Mouse (Mus musculus): Measurements from ENCODE around the gene Gm45521. TPM values are rescaled to one million over a fixed set of nuclear protein-coding genes. Genes with fewer than 3 reads are reported as not detected.

Gene Gm45521
- total RNA-seq, 2 experiments from 2014 or later: not detected

DNA sequence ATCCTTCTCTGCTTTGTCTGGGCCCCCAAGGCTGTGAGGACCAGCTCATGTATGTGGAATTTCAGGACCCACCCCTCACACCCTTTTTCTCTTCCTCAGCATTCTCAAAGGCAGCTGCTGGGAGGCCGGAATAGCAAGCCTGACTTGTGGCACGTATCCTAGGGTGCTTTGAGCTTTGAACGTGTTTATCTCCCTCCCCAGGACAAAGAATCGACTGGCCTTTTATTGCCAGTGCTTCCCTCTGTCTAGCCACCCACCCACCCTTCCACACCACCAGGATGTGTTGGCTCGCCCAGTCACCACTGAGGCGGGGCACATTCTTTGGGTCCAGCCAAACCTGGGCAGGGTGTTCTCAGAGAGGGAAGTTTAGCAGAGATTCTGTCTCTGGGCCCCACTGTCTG is 3.0 kb upstream of the Gm45521 start:
- no peak for DNase-seq

DNA sequence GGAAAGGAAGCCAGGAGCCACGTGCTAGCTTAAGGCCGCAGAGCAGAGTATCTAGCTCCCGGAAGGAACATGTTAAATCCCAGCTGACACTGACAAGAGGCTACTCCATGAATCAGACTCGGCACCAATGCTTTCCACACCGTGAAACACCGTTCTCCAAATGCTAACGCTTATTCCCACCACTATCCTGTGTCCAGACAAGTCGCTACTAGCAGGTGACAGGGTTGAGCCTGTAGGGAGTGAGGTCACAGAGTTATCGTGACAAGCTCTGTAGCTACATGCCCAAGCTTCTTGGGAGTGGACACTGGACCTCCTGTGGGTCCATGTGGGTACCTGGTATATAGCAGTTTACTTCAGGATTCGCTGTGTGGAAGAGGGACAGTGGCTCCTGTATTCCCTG is 661 bp upstream of the Gm45521 start:
- DNase-seq: no peak

DNA sequence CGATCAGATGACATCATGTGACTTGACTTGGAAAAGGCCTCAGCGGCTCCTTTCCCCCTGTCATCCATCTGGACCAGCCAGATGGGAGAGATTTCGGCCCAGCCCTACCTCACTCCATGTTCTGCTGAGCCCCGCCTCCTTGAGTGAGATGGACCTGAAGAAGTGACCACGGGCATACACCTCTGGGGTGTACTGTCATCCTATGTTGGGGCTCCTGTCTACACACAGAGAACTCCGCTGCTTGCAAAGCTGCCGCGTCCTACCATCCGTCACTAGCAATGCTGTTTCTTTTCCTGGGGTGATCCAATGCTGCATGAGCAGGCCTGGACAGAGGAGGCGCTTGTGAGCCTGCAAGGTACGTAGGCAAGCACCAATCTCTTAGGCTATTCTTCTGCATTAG is 3.5 kb downstream of the Gm45521 start:
- peak; percentile 27 to 35 for DNase-seq

DNA sequence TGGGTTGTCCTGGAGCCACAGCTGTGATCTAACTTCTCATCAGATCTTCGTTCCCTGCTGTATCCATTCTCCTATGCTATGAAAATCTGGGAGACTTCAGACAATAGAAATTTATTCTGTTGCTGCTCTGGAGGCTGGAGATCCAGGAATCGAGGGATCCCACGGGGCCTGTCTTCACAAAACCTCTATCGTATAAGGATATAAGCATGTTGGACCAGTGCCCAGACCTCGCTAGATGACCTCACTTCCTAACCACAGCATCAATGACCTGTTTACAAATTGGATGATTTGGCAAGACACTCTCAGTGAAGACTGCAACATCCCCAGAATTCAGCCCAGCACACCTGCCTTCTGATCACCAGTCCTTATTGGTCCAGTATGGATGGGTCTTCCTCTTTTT is 4.6 kb downstream of the Gm45521 start:
- no peak for DNase-seq

DNA sequence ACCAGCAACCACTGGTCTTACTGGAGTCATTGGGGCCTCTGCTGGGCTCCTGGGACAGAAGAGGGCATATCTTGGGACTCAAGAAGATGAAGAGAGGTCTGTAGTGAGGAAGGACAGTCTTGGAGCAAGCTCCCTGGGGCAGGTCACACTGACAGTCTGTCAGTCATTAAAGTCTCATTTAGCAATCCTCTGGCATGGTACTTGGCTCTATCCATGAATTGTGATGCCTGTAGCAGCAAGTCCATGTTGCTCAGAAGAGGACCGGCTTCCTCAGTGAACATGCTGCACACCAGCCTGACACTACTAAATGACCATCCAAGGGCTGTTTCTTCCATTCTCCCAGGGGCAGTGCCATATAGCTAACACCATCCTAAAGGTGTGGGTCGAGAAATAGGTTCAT is 5.5 kb downstream of the Gm45521 start:
- no peak for DNase-seq

DNA sequence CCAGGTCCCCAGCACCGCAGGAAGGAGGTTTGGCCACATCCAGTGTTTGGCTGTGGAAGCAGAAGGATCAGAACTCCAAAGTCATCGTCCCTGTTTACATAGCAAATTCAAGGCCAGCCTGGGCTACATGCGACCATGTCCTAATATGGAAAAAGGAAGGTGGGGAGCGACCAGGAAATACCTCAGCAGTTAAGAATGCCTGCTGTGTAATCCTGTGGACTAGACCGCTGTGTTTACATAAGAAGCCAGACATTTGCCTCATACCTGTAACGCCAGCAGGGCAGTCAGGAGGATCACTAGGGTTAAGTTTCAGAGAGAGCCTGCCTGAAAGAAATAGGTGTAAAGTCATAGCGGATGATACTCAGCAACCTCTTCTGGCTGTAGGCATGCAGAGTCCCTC is 6.1 kb downstream of the Gm45521 start:
- DNase-seq: no peak

DNA sequence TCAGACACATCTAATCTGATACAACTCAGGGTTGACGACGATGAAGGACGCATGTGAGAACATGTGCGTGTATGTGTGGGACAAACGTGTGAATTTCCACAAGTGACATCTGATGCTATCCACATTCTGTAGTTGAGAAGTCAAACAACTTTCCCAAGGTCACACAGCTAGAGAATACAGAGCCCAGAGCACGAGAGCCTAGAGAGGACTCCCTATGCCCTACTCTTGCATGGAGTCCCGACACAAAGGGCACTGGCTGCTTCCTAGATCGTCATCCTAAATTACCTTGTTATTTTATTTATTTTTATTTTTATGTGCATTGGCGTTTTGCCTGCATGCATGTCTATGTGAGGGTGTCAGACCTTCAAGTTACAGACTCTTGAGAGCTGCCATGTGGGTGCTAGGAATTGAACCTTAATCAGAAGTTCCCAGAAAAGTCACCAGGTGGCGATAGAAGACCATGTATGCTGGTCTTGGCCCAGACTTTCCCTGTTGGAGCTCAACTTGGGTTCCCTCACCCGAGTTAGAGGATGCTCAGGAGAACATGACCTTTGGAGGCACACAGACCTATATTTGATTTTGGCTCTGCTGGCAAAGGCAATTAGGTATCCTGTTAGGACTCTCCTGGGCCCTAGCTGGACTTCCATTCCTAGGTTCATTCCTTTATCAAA is 7.3 kb downstream of the Gm45521 start:
- DNase-seq: peak; percentile 45 to 64

DNA sequence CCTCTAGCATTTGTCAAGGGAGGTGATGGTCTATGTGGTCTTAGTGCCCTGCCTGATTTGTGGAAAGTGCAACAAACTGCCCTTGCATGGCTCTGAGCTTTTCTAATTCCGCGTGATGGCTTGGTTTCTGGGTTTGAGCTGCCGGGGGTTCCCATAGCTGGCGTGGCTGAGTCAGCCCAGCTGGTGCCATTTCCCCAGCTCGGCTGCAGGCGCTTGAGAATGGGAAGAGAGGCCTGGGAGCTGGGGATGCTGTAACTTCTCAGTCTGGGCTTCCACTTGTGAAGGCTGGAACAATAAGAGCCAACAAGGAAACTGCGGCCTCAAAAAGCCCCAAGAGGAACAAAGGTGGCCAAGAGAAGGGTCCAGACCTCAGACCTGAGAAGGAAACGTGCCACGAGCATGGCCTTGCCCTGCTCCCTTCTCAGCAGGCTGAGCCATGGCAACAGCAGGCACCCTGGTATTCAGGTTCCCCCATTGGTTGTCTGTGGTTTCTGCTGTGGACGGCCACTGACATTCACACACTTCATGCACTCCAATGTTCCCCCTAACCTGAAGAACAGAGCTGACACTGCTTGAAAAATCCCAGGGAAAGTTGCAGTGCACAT is 14.9 kb downstream of the Gm45521 start:
- DNase-seq: peak in 1 of 2 experiments; percentile 24

DNA sequence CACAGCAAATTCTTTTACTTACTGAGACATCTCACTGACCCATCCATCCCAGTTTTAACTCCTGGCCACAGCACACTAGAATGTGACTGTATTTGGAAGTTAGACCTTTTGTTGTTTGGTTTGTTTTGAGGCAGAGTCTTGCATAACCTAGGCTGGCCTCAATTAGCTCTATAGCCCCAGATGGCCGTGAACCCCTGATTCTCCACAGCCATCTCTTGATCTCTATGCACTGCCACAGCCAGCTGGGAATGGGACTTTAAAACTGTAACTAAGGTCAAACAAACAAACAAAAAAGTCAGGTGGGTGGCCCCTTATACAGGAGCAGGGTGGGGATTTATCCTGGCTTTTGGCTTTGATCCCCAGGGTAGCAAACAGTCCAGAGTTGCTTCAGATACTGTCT is 17.6 kb downstream of the Gm45521 start:
- no peak for DNase-seq

DNA sequence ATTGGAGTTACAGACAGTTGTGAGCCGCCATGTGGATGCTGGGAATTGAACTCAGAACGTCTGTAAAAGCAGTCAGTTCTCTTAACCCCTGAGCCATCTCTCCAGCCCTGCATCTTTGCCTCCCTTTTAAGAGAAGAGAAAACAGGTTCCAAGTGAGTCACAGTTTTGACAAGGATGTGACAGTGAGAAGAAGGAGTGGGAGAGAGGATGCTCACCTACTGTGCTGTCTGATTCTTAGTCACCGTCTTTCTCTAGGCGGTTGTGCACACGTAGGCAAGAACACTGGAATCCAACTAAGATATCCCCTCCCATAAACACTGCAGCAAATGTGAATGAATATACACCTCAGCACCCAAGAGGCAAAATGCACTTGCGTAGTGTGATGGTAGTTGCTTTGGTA is 18.1 kb downstream of the Gm45521 start:
- no peak for DNase-seq

DNA sequence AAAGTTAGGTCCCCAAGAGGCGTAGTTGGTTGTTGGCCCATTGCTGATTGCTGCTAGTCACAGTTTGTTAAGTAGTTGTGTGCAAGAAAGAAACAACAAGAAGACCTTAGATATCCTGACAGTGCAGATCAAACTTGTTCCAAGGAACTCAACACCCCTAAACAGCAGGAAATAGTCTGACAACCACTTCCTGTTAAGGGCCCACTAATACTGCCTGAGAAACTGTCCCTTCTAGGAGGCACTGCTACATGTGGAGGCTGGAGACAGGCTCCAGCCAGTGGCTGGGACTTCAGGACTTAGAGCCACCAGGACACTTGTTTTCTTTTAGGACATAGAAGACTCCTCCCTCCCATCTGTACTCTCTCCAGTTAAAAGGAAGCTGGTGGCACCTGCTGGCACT is 20.4 kb downstream of the Gm45521 start:
- no peak for DNase-seq

DNA sequence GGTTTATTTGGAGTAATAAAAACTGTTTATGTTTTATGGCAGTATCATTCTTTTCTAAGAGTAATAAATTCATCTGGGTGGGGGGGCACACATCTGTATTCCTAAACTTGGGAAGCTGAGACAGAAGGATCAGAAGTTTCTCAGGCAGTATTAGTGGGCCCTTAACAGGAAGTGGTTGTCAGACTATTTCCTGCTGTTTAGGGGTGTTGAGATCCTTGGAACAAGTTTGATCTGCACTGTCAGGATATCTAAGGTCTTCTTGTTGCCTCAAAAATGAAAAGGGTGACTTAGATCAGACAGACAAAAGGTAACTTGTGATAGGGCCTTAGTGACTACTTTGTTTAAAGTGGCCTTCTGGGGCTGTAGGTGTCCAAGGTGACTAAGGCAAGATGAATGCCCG is 21.1 kb downstream of the Gm45521 start:
- no peak for DNase-seq

DNA sequence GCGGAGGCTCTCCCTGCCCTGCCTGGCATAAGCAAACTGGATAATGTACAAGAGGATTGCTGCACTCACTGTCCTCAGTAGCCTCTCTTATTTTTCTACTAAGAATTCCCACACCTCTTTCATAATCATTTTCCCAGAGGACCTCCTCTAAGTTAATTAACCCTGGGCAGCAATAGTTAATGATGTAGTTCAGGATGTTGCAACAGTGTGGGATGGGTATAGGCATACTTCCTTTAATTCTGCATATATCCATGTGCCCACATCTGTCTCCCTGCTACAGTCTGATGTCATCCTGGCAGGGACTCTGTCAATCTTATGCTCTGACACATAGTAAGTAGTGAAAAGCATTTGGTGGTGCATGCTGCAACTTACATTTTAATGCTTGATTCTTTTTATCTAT is 24.1 kb downstream of the Gm45521 start:
- DNase-seq: no peak

DNA sequence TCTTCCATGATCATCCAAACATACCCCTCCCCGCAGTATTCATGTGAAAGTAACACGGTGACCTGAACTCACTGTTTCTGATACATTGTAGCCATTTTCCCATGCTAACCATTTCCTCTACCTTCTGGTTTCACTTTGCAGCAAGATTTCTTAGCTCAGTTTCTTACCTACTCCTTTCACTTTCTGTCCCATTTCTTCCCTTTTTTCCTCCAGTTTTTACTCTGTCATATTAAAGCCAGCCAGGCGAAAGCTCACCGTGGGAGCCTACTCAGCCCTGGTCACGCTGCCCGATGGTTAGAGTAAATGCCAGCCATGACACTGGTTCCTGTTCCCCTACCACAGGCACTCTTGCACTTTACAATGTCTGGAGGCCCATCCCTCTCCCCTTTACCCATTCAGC is 29.8 kb downstream of the Gm45521 start:
- DNase-seq: no peak

DNA sequence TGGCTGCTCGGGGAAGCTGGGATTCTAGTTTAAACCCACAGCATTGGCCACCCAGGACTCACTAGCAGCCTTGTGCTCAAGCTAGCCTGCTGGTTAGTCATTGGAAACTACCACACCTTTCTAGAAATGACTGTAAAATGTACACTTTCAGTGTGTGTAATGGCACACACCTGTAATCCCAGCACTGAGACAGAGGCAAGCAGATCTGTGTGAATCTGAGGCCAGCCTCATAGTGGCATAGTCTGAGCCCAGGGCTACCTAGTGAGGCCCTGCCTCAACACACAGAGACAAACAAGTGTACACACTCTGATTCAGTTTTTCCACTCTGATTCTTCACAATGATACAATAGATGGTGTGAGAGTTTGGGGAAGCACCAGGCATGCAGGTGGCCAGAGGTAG is 32.3 kb downstream of the Gm45521 start:
- DNase-seq: no peak

DNA sequence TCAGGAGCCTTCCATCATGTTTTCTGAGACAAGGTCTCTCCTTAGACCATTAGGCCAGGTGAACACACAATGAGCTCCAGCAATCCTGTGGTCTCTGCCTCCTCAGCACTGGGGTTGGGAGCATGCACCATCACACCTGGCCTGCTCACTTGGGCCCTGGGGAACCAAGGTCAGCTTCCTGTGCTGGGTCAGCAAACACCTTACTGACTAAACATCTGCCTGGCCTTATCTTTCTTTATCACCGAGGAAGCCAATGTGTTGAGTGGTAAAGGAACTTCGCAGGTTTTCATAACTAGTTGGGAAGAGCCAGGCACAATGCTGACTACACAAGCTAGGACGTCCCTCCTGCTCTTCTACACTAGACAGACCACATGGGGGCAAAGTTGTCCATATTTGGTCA is 32.9 kb downstream of the Gm45521 start:
- no peak for DNase-seq

DNA sequence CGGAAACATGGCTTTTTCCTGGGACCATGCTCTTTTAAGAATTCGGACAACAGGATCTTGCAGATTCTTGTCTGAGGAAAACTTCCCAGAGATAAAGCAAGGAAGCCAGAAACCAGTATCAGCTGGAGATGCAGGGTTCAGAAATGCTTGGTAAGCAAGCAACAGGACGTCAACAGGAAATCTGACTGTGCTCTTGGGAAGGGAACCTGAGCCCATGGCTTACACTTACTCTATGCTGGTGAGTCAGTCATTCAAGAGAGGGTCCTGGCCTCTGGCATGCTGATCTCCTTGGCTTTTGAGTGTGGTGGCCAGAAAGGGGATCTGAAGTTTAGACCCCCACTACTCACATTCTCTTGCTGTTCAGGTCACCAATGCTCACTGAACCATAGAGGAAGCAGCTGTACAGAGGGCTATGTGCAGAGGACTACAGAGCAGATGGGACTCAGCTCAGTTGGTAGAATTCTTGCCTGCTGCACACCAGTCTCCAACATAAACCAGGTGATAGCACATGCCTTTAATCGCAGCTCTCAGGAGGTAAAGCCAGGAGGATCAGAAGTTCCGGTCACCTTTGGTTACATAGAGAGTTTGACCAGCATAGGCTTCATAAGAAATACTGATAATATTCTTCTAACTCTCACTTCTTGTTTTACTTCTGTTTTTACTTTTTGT is 34.2 kb downstream of the Gm45521 start:
- no peak for DNase-seq

DNA sequence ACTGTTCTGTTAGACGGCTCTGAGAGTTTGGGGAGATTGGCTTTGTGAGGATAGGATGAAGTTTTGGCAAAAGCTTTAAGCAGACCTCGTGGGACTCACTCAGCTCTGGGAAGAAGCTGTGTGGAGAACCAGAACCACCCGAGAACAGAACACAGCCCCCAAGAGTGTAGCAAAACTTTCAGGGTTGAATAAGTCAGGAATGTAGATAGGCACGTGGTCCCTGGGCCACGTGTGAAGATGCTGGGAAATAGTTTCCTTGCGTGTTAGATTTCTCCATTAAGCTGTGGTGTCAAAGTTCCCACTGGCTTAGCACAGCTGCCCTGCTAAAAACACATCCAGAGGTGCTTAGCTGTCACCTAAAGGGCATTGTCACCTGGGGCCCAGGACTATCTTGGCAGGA is 35.1 kb downstream of the Gm45521 start:
- no peak for DNase-seq

DNA sequence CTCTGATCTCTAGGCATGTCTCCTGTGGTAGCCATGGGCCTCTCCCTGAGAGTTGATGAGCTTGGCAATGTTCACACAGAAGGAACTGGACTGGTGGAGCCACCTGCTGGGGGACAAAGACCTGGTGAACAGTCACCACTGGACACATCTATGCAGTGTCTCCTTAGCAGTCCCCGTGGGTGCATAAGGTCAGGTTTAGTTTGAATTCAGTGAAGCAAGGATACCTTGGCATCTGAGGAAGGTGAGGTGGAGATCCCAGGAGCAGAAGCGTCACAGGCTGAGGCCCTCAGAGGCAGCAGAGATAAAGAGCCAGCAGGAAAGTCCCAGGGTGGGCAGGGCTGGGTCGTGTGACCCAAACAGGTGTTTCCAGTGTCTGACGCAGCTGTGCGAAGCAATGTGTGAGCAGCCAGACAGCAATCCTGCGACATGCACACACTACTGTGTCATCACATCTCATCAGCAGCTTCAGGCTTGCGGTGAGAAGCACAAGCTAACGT is 37.2 kb downstream of the Gm45521 start, which contains the start of gene Dnase1l3:
Gene Dnase1l3 (minus strand): TSS at position 303 of the 497 bp plus-strand sequence.
- DNase-seq: no peak

DNA sequence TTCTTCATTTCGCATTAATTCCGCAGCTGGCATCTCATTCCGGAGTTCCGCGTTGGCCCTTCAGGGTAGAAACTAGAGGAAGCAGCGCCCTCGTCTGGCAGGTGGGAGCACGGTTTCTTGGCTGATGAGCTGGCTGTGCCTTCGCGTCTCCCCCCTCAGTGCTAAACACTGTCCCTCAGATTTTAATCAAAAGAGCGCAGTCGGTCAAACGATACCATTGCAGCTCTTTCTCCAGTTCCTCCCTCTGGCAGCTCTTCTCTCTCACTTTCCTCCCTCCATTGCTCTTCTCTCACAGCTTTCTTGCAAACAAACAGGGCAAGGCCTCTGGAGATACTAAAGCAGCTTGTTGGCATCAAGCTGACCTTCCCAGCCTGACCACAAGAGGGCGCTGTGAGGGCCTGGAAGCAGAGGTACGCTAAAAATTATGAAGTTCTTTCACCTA is 40.2 kb downstream of the Gm45521 start:
- peak; percentile 92 for DNase-seq

DNA sequence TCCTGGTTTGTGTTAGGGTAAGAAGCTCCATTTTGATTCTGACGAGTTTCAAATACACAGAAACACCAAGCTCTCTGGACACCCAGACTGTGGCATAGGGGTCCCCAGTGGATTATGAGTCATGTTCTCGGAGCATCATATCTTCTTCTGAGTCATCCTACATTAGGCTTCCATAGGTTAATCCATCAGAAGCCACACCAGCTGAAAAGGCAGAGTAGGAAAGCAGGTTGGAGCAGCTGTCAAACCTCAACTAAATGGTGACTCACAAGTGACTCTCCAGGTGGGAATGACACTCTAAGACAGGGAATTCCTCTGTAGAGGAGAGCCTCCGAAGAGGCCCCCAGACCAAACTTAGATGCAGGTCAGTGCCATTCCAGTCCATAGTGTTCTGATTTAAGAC is 41.9 kb downstream of the Gm45521 start:
- no peak for DNase-seq

DNA sequence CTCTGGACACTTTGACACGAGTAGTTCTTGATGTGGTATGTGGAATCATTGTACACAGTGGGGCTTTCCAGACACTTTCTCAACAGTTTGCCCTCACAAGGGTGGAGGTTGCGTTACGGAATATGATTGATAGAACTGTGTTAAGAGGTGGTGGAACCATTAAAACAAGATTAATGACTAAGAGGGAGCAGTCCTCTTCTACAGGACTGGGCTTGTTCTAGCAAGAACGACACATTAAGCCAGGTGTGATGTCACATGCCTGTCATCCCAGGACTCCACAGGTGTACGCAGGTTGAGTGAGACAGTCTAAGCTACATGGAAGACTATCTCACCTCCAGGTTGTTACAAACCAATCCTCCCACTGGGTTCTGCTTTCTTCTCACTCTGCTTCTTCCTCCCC is 42.3 kb downstream of the Gm45521 start:
- no peak for DNase-seq

DNA sequence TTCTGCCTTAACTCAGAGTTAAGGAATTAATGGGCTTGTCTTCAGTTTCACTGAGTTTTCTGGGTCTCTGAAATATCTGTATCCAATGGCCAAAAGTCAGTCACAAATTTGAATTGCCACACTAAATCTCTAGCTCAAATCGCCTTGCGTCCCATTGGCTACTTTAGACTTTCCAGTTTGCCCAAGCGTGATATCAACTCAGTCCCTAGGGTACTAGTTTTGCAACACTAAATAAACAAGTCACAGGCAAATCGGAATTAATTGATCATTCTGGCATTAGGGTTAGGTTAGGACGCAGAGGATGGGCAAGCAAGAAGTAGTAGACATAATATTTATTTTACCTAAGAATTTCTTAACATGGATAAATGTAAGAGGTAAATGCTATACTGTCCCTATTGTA is 43.2 kb downstream of the Gm45521 start:
- no peak for DNase-seq
